Mouse (Mus musculus) ES-E14 (cell line): Measurements from ENCODE around the gene Fgd6. TPM values are rescaled to one million over a fixed set of nuclear protein-coding genes. Genes with fewer than 3 reads are reported as not detected.

Experiments
- DNase-seq: peaks from one replicate; pipeline ENCODE4 v3.0.0-alpha.2; 2013; ENCODE audit warnings: low read depth, low spot score
- H3K27ac ChIP-seq: 2 replicates; pipeline ENCODE4 v1.5.1; 2012; ENCODE audit warnings: low read depth, mild to moderate bottlenecking, low read length, moderate library complexity, mixed read lengths; ENCODE audit not compliant: poor library complexity, insufficient read depth, severe bottlenecking
- H3K36me3 ChIP-seq: 2 replicates; pipeline ENCODE4 v1.6.1; 2012; ENCODE audit warnings: mild to moderate bottlenecking, low read length, moderate library complexity, mixed read lengths; ENCODE audit not compliant: control insufficient read depth, poor library complexity, insufficient read depth, severe bottlenecking
- H3K4me1 ChIP-seq, 2 experiments: fragments of 150-350 bp in 1 of 2; sonication (generic) in 1 of 2; 2 replicates each; pipeline ENCODE4 v1.6.1; 2012; ENCODE audit warnings: low read length in 2 of 2, mild to moderate bottlenecking in 1 of 2, mixed read lengths in 1 of 2; ENCODE audit not compliant: control insufficient read depth in 2 of 2, insufficient read depth in 2 of 2, poor library complexity in 1 of 2
- H3K4me3 ChIP-seq, 2 experiments: fragments of 150-350 bp in 1 of 2; sonication (generic) in 1 of 2; 2 replicates each; pipeline ENCODE4 v1.5.1; 2012; ENCODE audit warnings: low read length in 2 of 2, low read depth in 1 of 2, mild to moderate bottlenecking in 1 of 2, mixed read lengths in 1 of 2; ENCODE audit not compliant: insufficient read depth in 1 of 2, poor library complexity in 1 of 2, severe bottlenecking in 1 of 2
- H3K9ac ChIP-seq: 2 replicates; pipeline ENCODE4 v1.6.1; 2012; ENCODE audit warnings: low read depth, mild to moderate bottlenecking, low read length, mixed read lengths; ENCODE audit not compliant: poor library complexity, insufficient read depth, severe bottlenecking
- H3K9me3 ChIP-seq: fragments of 150-350 bp; sonication (generic); 2 replicates; pipeline ENCODE4 v1.6.1; 2012; ENCODE audit warnings: low read depth, mild to moderate bottlenecking, low read length; ENCODE audit not compliant: control insufficient read depth, insufficient read depth
- CHD2 ChIP-seq: IDR thresholded peaks from 2 replicates; pipeline ENCODE4 v1.6.1; 2014; ENCODE audit warnings: mild to moderate bottlenecking, low read depth, low read length, inconsistent platforms
- HCFC1 ChIP-seq: IDR thresholded peaks from 2 replicates; pipeline ENCODE4 v1.6.1; 2012; ENCODE audit warnings: low read length, inconsistent platforms, borderline replicate concordance; ENCODE audit not compliant: insufficient read depth
- MAFK ChIP-seq: IDR thresholded peaks from 2 replicates; pipeline ENCODE4 v1.6.1; 2014; ENCODE audit warnings: mild to moderate bottlenecking, low read depth, low read length, inconsistent platforms; ENCODE audit not compliant: insufficient read depth
- ZC3H11A ChIP-seq: IDR thresholded peaks from 2 replicates; pipeline ENCODE4 v1.6.1; 2012; ENCODE audit warnings: low read depth, mild to moderate bottlenecking, inconsistent platforms, low read length, borderline replicate concordance
- ZNF384 ChIP-seq: IDR thresholded peaks from 2 replicates; pipeline ENCODE4 v1.6.1; 2012; ENCODE audit warnings: low read depth, low read length, inconsistent platforms
- in situ Hi-C, 2 experiments: fragments of 600-800 bp; cut with MboI; formaldehyde crosslinking; loops; one replicate each; pipeline ENCODE4 v1.15.1; 2025; ENCODE audit warnings: low sequenced_read_pairs in 2 of 2, inconsistent platforms in 1 of 2; ENCODE audit not compliant: unreplicated experiment in 2 of 2
- total RNA-seq: library from RNA; depleted of rRNA; stranded (reverse); fragments of 300-350 nt; gene quantifications from 2 replicates; pipeline ENCODE4 v1.2.3, GENCODE M21; 2012

The Fgd6 gene
- total RNA-seq, 1 experiment, result 4.4 TPM

DNA sequence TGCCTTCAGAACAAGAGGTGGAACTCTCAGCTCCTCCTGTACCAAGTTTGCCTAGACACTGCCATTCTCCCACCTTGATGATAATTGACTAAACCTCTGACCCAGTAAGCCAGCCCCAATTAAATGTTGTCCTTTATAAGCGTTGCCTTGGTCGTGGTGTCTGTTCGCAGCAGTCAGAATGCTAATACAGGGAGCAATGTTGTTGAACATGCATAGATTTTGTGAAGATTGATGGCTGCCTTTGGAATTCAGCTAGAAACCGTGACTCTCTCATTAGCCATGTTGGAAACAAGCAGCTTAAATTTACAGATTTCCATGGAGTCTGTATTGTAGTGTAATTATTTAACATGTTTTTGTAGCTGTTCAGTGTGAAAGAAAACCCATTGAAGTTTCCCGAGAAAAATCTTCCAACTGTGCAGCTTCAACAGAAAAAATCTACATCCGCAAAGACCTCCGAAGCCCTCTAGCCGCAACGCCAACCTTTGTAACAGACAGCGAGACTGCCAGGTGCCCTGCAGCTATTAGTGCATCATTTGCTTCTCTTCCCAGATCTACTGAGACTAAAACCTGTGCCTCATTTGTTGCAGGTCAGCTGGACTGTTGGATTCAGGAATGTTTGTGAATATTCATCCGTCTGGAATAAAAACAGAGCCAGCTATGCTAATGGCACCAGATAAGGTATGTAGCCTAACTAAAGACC, 131.4 kb downstream of the Fgd6 start:
- TF ChIP-seq HCFC1, result no peak
- no peak for TF ChIP-seq ZC3H11A
- no peak for TF ChIP-seq ZNF384
- no peak for TF ChIP-seq CHD2
- no peak for TF ChIP-seq MAFK
- Histone ChIP-seq H3K4me1 (peaks cover 0 to 4% of the 10 kb centered on the region in 2 experiments; a peak in 1 of 4 replicates), H3K36me3 (peaks cover 17% of the 10 kb centered on the region), H3K27ac (no peak overlapping the region), H3K9me3 (no peaks in the 10 kb centered on the region), H3K9ac (no peak overlapping the region), H3K4me3 (no peak overlapping the region)
- no peak for DNase-seq
- in situ Hi-C loops, result no loop called here

DNA sequence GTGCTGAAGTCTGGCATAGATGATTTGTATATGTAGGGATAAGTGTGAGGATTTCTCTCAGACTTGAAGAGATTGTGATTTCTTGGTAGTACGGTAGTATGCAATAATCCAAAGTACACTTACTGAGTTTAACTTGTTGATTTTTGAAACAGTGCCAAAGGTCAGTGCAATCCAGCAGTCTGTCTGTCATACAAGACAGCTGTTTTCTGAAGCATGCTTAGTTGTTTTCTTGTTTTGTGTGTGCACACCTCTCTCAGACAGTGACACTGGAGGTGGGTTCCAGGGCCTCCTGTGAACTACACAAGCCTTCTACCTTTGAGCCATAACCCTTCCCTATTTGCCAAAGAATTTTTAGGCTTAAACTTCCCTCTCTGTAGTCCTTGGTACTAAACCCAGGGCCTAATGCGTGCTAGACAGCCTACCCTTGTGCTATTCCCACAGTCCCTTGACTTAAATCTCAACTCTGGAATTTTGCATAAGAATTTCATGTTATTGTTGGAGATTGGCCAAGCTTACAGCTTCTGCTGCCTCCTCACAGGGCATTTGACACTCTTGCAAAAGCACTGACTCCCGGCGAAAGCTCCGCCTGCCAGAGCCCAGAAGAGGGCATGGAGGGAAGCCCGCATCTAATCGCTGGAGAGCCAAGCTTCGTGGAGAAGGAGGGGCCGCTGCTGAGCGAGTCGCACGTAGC, 135.8 kb downstream of the Fgd6 start:
- H3K27ac ChIP-seq, result no peak overlapping the region; the same call in 1 of the 2 replicates
- H3K4me3 ChIP-seq, result no peak overlapping the region
- H3K9me3 ChIP-seq, result no peaks in the 10 kb centered on the region
- H3K4me1 ChIP-seq, result peaks cover 0 to 7% of the 10 kb centered on the region in 2 experiments; a peak in 3 of 4 replicates
- no peak overlapping the region for H3K9ac ChIP-seq
- in situ Hi-C loops, result no loop called here
- no peak for TF ChIP-seq MAFK
- no peak for TF ChIP-seq CHD2
- no peak for TF ChIP-seq HCFC1
- no peak for TF ChIP-seq ZC3H11A
- no peak for TF ChIP-seq ZNF384
- H3K36me3 ChIP-seq, result peaks cover 18% of the 10 kb centered on the region
- DNase-seq, result no peak

GRCm38 (mm10) chr10:94172137-94172536, 136.3 kb downstream of the Fgd6 start:
- DNase-seq, result no peak
- Histone ChIP-seq H3K4me3 (no peak overlapping the region), H3K4me1 (peaks cover 0 to 7% of the 10 kb centered on the region in 2 experiments; a peak in 3 of 4 replicates), H3K27ac (no peak overlapping the region; the same call in 1 of the 2 replicates), H3K36me3 (peaks cover 15% of the 10 kb centered on the region), H3K9ac (no peak overlapping the region), H3K9me3 (no peaks in the 10 kb centered on the region)
- TF ChIP-seq HCFC1 (no peak), MAFK (no peak), ZNF384 (no peak), ZC3H11A (no peak), CHD2 (no peak)
- in situ Hi-C loops, result no loop called here

GRCm38 (mm10) chr10:94172706-94173105, 136.9 kb downstream of the Fgd6 start:
- H3K36me3 ChIP-seq, result peaks cover 11% of the 10 kb centered on the region
- peaks cover 0 to 7% of the 10 kb centered on the region in 2 experiments; a peak in 3 of 4 replicates for H3K4me1 ChIP-seq
- no peak overlapping the region for H3K27ac ChIP-seq
- TF ChIP-seq HCFC1, result no peak
- in situ Hi-C loops, result no loop called here
- DNase-seq, result peak; percentile 49
- no peak overlapping the region for H3K9ac ChIP-seq
- no peaks in the 10 kb centered on the region for H3K9me3 ChIP-seq
- H3K4me3 ChIP-seq, result no peak overlapping the region
